Mouse (Mus musculus) C2C12 (cell line): Measurements from ENCODE around the gene Eya2.

Experiments
- CEBPB ChIP-seq: IDR thresholded peaks from one replicate; pipeline ENCODE4 v1.6.1; 2011; ENCODE audit warnings: low read depth, mild to moderate bottlenecking, control low read depth, moderate library complexity
- CTCF ChIP-seq: IDR thresholded peaks from one replicate; pipeline ENCODE4 v1.5.1; 2011; ENCODE audit not compliant: control insufficient read depth, insufficient read depth, insufficient read length
- MYOD1 ChIP-seq: IDR thresholded peaks from one replicate; pipeline ENCODE4 v1.6.1; 2011; ENCODE audit warnings: low read depth; ENCODE audit not compliant: control insufficient read depth, insufficient read length
- USF1 ChIP-seq: IDR thresholded peaks from one replicate; pipeline ENCODE4 v1.6.1; 2011; ENCODE audit warnings: low read depth, mild to moderate bottlenecking, control low read depth, moderate library complexity

GRCm38 (mm10) chr2:165564620-165565019 lies 30.2 kb upstream of the Eya2 start:
- TF ChIP-seq CTCF (no peak), USF1 (no peak), CEBPB (no peak), MYOD1 (no peak)
